Mouse (Mus musculus) E14TG2a.4 (cell line): ENCODE measurements around the gene Bdh1.
A peak's percentile ranks its signal among the peaks of the same experiment; 100 is the strongest.

Source experiments
- H3K27me3 ChIP-seq: 2 replicates; pipeline ENCODE4 v1.6.1; 2014; ENCODE audit warnings: low read length, control low read depth; ENCODE audit not compliant: insufficient read depth
- H3K36me3 ChIP-seq: 2 replicates; pipeline ENCODE4 v1.6.1; 2014; ENCODE audit warnings: low read length, control low read depth; ENCODE audit not compliant: insufficient read depth
- H3K4me1 ChIP-seq: replicated peaks from 2 replicates; pipeline ENCODE4 v1.6.1; 2014; ENCODE audit warnings: low read depth, low read length, control low read depth
- H3K4me3 ChIP-seq: replicated peaks from 2 replicates; pipeline ENCODE4 v1.5.1; 2014; ENCODE audit warnings: mild to moderate bottlenecking, low read length
- H3K9me3 ChIP-seq: 2 replicates; pipeline ENCODE4 v1.6.1; 2014; ENCODE audit warnings: low read length, control low read depth
- CTCF ChIP-seq: conservative IDR thresholded peaks from 2 replicates; pipeline ENCODE4 v1.5.1; 2014; ENCODE audit warnings: low read length
- NANOG ChIP-seq: IDR thresholded peaks from 2 replicates; pipeline ENCODE4 v1.6.1; 2014; ENCODE audit warnings: borderline replicate concordance, low read length, mixed read lengths
- POU5F1 ChIP-seq: IDR thresholded peaks from 2 replicates; pipeline ENCODE4 v1.6.1; 2014; ENCODE audit warnings: low read length, borderline replicate concordance

The Bdh1 gene

DNA sequence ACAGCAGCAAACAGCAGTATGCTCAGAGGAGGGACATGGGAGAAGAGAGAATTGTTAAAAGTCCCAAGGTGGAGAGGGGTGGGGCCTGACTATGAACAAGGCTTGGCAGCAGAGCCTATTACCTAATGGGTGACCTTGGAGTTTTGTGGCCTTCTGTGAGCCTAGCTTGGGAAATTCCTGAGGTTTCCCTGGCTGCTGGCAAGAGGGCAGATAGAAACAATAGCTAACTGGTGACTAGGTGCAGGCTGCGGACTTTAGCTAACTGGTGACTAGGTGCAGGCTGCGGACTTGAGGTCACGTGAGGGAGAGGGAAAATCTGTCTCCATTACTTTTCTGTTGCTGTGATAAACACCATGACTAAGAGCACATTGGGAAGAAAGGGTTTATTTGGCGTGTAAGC is 31.9 kb downstream of the Bdh1 start:
- Histone ChIP-seq H3K36me3 (peaks cover 17% of the 10 kb centered on the region), H3K27me3 (no peaks in the 10 kb centered on the region), H3K9me3 (no peaks in the 10 kb centered on the region), H3K4me3 (no peak overlapping the region), H3K4me1 (peaks cover 56% of the 10 kb centered on the region)
- no peak for TF ChIP-seq NANOG
- TF ChIP-seq CTCF: no peak
- no peak for TF ChIP-seq POU5F1

DNA sequence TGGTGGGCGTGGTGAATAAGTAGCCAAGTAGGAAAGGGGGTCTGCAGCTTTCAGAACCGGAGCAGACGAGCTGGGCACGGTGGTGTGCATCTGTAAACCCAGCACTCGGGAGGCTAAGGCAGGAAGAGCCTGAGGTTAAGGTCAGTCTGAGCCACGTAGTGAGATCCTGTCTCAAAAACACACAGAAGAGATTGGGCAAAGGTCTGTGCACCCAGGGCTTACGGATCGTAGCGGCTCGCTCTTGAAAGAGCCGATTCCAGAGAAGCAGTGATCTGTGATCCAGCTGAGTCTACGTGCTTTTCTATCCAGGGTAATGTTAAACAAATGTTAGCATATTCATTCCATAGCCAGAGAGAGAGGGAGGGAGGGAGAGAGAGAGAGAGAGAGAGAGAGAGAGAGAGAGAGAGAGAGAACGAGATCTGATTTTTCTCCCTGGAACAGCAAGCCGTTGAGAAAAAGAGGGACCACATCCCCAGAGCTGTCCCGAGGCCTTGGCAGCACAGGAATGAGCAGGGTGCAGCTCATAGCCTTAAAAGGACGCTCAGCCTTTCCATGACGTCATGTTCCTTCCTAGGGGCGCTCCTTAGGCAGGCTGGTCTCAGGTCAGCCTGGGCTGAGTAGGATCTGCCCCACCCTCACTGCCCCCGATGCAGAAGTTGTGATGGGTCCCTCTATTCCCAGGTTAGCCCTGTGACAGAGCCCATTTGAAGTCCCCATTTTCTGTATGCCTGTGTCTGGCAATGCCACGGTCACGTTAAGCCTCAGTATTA is 33.4 kb downstream of the Bdh1 start:
- H3K4me3 ChIP-seq: no peak overlapping the region
- H3K27me3 ChIP-seq: no peaks in the 10 kb centered on the region
- H3K36me3 ChIP-seq: peaks cover 9% of the 10 kb centered on the region; the same call in 1 of the 2 replicates
- peaks cover 69% of the 10 kb centered on the region for H3K4me1 ChIP-seq
- TF ChIP-seq NANOG (no peak), CTCF (no peak), POU5F1 (no peak)
- no peaks in the 10 kb centered on the region for H3K9me3 ChIP-seq

DNA sequence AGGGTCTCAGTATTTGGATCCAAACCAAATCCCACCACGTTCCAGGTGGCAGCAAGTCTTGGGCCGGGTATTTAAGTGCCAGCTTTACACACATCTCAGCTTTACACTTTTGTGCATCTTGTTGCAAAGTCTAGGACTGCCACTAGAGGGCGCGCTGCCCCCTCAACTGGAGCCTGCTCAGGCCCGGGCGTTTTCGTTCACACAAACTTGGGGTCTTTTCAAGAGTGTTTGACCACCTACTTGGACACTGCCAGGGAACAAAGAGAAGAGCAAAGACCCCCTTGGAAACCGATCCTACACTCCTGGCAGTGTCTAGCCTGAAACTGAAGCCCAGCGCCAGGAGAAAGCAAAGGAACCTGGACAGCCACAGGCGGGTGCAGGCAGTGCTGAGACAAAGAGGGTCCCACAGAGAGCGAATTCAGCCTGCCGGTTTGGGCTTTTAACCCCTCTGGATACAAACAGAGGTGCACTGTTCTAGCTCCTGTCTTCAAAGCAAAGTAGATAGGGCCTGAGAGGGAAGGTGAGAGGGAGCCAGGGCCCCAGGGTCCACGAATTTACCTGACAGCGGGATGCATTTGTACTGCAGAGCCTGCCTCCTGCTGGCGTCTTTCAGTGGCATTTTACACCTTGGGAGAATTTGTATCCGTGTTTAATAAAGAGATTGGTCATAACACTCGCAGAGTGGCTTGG is 36.3 kb downstream of the Bdh1 start:
- Histone ChIP-seq H3K4me1 (peaks cover 77% of the 10 kb centered on the region), H3K27me3 (0 out of 2 replicates have a peak, but pooled peaks cover 4% of the 10 kb centered on the region), H3K36me3 (peaks cover 9% of the 10 kb centered on the region; the same call in 1 of the 2 replicates), H3K4me3 (peak overlapping the region; percentile 48), H3K9me3 (0 out of 2 replicates have a peak, but pooled peaks cover under 1% of the 10 kb centered on the region)
- TF ChIP-seq CTCF: peak; percentile 94
- no peak for TF ChIP-seq POU5F1

DNA sequence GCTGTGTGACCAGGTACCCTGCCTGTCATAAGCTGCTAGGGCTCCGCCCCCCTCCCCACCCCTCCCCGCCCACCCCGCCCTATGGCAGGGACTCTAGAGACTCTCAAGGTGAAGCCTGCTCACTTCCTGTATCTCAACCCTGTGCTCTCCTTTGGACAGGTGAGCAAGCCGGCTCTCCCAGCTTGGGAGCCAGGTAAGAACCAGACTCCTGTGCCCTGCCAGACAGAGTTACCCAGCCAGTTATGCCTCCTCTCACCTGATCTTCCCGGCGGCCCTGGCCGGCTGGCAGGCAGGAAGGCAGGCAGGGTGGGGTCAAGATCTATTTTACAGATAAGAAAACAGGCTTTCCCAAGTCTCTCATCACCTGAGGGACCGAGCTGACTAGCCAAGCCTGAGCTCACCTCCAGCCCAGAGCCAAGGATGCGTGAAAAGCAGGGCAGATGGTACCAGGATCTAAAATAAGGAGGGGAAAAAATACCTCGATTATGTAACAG is 37.9 kb downstream of the Bdh1 start:
- TF ChIP-seq NANOG (no peak), POU5F1 (no peak), CTCF (no peak)
- Histone ChIP-seq H3K4me1 (peaks cover 82% of the 10 kb centered on the region), H3K9me3 (0 out of 2 replicates have a peak, but pooled peaks cover 3% of the 10 kb centered on the region), H3K36me3 (peaks cover 5% of the 10 kb centered on the region; the same call in 1 of the 2 replicates), H3K27me3 (0 out of 2 replicates have a peak, but pooled peaks cover 4% of the 10 kb centered on the region), H3K4me3 (peak overlapping the region; percentile 60)

DNA sequence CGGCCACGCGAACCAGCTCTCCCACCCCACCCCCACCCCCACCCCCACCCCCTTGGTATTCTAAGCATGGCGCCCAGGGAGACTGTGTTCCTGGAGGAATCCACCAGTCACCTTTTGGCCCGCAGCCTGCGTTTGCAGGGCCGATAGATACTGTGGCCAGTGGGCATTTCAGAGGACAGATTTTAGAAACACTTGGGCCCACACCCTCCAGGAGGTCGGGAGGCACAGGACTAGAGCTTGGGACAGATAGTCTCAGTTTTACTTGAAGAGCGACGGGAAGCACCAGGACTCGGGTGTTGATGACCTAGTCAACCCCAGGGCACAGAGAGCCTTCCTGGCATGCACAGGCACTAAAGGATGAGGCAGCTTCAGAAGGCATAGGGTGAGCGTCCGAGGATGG is 38.4 kb downstream of the Bdh1 start:
- TF ChIP-seq NANOG (no peak), CTCF (no peak), POU5F1 (no peak)
- peaks cover 3% of the 10 kb centered on the region; the same call in 1 of the 2 replicates for H3K36me3 ChIP-seq
- peaks cover 84% of the 10 kb centered on the region for H3K4me1 ChIP-seq
- 0 out of 2 replicates have a peak, but pooled peaks cover 3% of the 10 kb centered on the region for H3K9me3 ChIP-seq
- 0 out of 2 replicates have a peak overlapping the region, but pooled peaks have one; percentile 11 for H3K4me3 ChIP-seq
- H3K27me3 ChIP-seq: 0 out of 2 replicates have a peak, but pooled peaks cover 4% of the 10 kb centered on the region

DNA sequence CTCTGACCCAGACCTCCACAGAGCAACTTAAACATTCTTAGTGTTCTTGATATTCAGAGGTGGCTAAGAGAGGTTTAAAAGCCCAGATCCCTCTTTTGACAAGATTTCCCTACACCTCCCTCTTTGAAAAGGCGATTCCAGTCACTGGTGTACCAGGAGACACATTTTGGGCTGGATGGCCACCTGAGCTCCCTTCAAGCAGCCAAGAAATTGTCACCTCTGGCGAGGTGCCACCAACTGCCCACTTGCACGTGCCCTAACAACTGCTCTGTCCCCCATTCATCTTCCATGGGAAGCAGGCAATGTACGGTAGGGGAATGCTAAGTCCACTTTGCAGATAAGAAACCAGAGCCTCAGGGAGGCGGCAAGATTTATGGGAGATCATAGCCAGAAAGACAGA is 39.0 kb downstream of the Bdh1 start:
- Histone ChIP-seq H3K27me3 (0 out of 2 replicates have a peak, but pooled peaks cover 4% of the 10 kb centered on the region), H3K4me3 (peak overlapping the region; percentile 60; the same call in 1 of the 2 replicates), H3K9me3 (0 out of 2 replicates have a peak, but pooled peaks cover 3% of the 10 kb centered on the region), H3K36me3 (peaks cover 3% of the 10 kb centered on the region; the same call in 1 of the 2 replicates), H3K4me1 (peaks cover 82% of the 10 kb centered on the region)
- TF ChIP-seq CTCF: no peak
- TF ChIP-seq POU5F1: no peak
- TF ChIP-seq NANOG: no peak

DNA sequence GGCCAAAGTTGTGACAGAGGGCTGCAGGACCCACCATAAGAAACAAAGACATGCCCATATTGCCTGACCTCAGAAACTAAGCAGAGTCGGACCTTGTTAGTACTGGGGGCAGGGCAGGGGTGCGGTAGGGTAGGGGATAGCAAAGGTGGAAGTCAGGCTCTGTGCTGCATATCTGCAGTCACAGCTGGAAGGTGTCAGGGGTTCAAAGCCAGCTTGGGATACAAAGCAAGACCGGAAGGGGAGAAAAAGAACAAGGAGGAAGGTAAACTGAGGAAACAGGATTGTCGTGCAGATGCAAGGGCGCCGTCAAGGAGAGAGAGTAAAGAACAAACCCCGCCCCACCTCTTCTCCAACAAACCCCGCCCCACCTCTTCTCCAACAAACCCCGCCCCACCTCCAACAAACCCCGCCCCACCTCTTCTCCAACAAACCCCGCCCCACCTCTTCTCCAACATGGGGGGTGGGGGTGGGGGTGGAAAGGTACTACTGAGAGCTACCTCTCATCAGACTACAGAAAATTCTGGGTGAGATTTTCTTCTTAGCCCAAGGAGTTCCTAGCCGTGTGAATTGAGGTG is 40.1 kb downstream of the Bdh1 start:
- H3K4me3 ChIP-seq: peak overlapping the region; percentile 60
- H3K4me1 ChIP-seq: peaks cover 74% of the 10 kb centered on the region
- 0 out of 2 replicates have a peak, but pooled peaks cover 3% of the 10 kb centered on the region for H3K9me3 ChIP-seq
- no peak for TF ChIP-seq NANOG
- 0 out of 2 replicates have a peak, but pooled peaks cover 4% of the 10 kb centered on the region for H3K27me3 ChIP-seq
- peaks cover 3% of the 10 kb centered on the region; the same call in 1 of the 2 replicates for H3K36me3 ChIP-seq

DNA sequence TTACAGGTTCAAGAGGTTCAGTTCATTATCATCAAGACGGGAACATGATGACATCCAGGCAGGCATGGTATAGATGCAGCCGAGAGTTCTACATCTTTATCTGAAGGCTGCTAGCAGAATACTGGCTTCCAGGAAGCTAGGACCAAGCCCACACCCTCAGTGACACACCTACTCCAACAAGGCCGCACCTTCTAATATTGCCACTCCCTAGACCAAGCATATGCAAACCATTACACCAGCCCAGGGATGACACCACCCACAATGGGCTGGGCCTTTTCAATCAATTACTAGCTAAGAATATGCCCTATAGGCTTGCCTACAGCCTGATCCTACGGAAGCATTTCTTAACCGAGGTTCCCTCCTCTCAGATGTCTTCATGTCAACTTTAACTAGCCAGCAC is 42.9 kb downstream of the Bdh1 start:
- H3K4me1 ChIP-seq: peaks cover 62% of the 10 kb centered on the region
- H3K4me3 ChIP-seq: no peak overlapping the region; the same call in 1 of the 2 replicates
- H3K36me3 ChIP-seq: no peaks in the 10 kb centered on the region
- TF ChIP-seq NANOG: no peak
- TF ChIP-seq CTCF: no peak
- no peak for TF ChIP-seq POU5F1
- peaks cover 16% of the 10 kb centered on the region for H3K9me3 ChIP-seq
- H3K27me3 ChIP-seq: peaks cover 4% of the 10 kb centered on the region; the same call in 1 of the 2 replicates
